In genomic region chr2:167232132-167233008, GRCm38 (mm10) we compare ENCODE assay signal across 8 mouse cellular contexts. TPM values are rescaled to one million over a fixed set of nuclear protein-coding genes. Genes with fewer than 3 reads are reported as not detected.
DNase-seq lines count a peak whose midpoint lies in the region; ATAC-seq and TF ChIP-seq lines count a peak whose summit lies in the region.

No protein-coding gene starts in this region.

- peaks cover 5% of the 10 kb centered on the region; the same call in 1 of the 2 replicates for H3K4me1 ChIP-seq in forebrain, embryonic 11.5 days (replicated peaks; ENCODE audit: control insufficient read depth, insufficient read depth, low read length)
- peaks cover 7% of the 10 kb centered on the region for H3K4me1 ChIP-seq in forebrain, embryonic 12.5 days
- peaks cover 8% of the 10 kb centered on the region for H3K4me1 ChIP-seq in kidney, embryonic 16.5 days (ENCODE audit: insufficient read depth, low read length)
- H3K4me1 ChIP-seq in stomach, embryonic 16.5 days (ENCODE audit: control insufficient read depth, insufficient read depth, low read length), result peaks cover 14% of the 10 kb centered on the region

- no peaks in the 10 kb centered on the region for H3K36me3 ChIP-seq in forebrain, embryonic 11.5 days (ENCODE audit: control insufficient read depth, insufficient read depth, low read length)
- no peaks in the 10 kb centered on the region for H3K36me3 ChIP-seq in forebrain, embryonic 12.5 days (replicated peaks)
- no peaks in the 10 kb centered on the region for H3K36me3 ChIP-seq in kidney, embryonic 16.5 days (ENCODE audit: insufficient read depth, low read length)
- no peaks in the 10 kb centered on the region for H3K36me3 ChIP-seq in stomach, embryonic 16.5 days (ENCODE audit: control insufficient read depth, insufficient read depth, low read length)

- no peak for ATAC-seq in forebrain, embryonic 11.5 days (replicated peaks; ENCODE audit: low FRiP score)
- no peak for ATAC-seq in forebrain, embryonic 12.5 days (ENCODE audit: low FRiP score)
- no peak for ATAC-seq in kidney, embryonic 16.5 days (ENCODE audit: low FRiP score, low TSS enrichment)
- ATAC-seq in stomach, embryonic 16.5 days (ENCODE audit: insufficient read depth, low FRiP score), result no peak

- DNase-seq in forebrain, embryonic 11.5 days (ENCODE audit: low spot score), result peak; percentile 61
- DNase-seq in adrenal gland, adult 18-20 months (ENCODE audit: low spot score in 2 of 2), result peak; percentile 57 to 63
- peak; percentile 85 for DNase-seq in gastrocnemius, adult 2 months
- DNase-seq in layer of hippocampus, adult 9-10 months (ENCODE audit: low spot score), result no peak
- no peak for DNase-seq in thymus, adult 18-20 months

- no peak overlapping the region for H3K9ac ChIP-seq in forebrain, embryonic 11.5 days (ENCODE audit: low read length)
- no peak overlapping the region for H3K9ac ChIP-seq in forebrain, embryonic 12.5 days
- 0 out of 2 replicates have a peak overlapping the region, but pooled peaks have one; percentile 5 for H3K9ac ChIP-seq in kidney, embryonic 16.5 days (replicated peaks; ENCODE audit: low read length)
- H3K9ac ChIP-seq in stomach, embryonic 16.5 days (ENCODE audit: low read length), result 0 out of 2 replicates have a peak overlapping the region, but pooled peaks have one; percentile 29

- intact Hi-C loops in gastrocnemius, adult 2 months (cut with DNase I), result no loop called here

- H3K9me3 ChIP-seq in forebrain, embryonic 11.5 days (ENCODE audit: control insufficient read depth, low read length), result no peaks in the 10 kb centered on the region
- H3K9me3 ChIP-seq in forebrain, embryonic 12.5 days, result no peaks in the 10 kb centered on the region
- H3K9me3 ChIP-seq in kidney, embryonic 16.5 days (ENCODE audit: low read length), result no peaks in the 10 kb centered on the region
- no peaks in the 10 kb centered on the region for H3K9me3 ChIP-seq in stomach, embryonic 16.5 days (replicated peaks; ENCODE audit: control insufficient read depth, low read length)

- no peak for TF ChIP-seq CTCF in gastrocnemius, adult 2 months (IDR thresholded peaks at IDR 0.05)

- H3K4me2 ChIP-seq in forebrain, embryonic 11.5 days (ENCODE audit: low read depth, low read length, severe bottlenecking), result no peak overlapping the region
- no peak overlapping the region for H3K4me2 ChIP-seq in forebrain, embryonic 12.5 days
- no peak overlapping the region for H3K4me2 ChIP-seq in kidney, embryonic 16.5 days (replicated peaks; ENCODE audit: low read depth, low read length)
- no peak overlapping the region for H3K4me2 ChIP-seq in stomach, embryonic 16.5 days (ENCODE audit: low read depth, low read length)

- WGBS in forebrain, embryonic 11.5 days, result 55% methylated on average over 14 of the region's 14 CpGs
- WGBS in forebrain, embryonic 12.5 days, result 51% methylated on average over 14 of the region's 14 CpGs
- WGBS in kidney, embryonic 16.5 days, result 53% methylated on average over 14 of the region's 14 CpGs
- WGBS in stomach, embryonic 16.5 days, result 56% methylated on average over 14 of the region's 14 CpGs

- peak overlapping the region; percentile 37; the same call in 1 of the 2 replicates for H3K27ac ChIP-seq in forebrain, embryonic 11.5 days (ENCODE audit: low read depth, low read length)
- H3K27ac ChIP-seq in forebrain, embryonic 12.5 days, result no peak overlapping the region
- H3K27ac ChIP-seq in gastrocnemius, adult 2 months, result peak overlapping the region; percentile 76
- no peak overlapping the region for H3K27ac ChIP-seq in kidney, embryonic 16.5 days (ENCODE audit: low read length)
- peak overlapping the region; percentile 40; the same call in 1 of the 2 replicates for H3K27ac ChIP-seq in stomach, embryonic 16.5 days (ENCODE audit: low read length)

- no peak overlapping the region for H3K4me3 ChIP-seq in forebrain, embryonic 11.5 days (ENCODE audit: low read depth, low read length)
- no peak overlapping the region for H3K4me3 ChIP-seq in forebrain, embryonic 12.5 days (replicated peaks)
- no peak overlapping the region for H3K4me3 ChIP-seq in gastrocnemius, adult 2 months
- H3K4me3 ChIP-seq in kidney, embryonic 16.5 days (ENCODE audit: low read length), result no peak overlapping the region
- no peak overlapping the region for H3K4me3 ChIP-seq in stomach, embryonic 16.5 days (replicated peaks; ENCODE audit: low read length)

- H3K27me3 ChIP-seq in forebrain, embryonic 11.5 days (ENCODE audit: control insufficient read depth, insufficient read depth, low read length), result no peaks in the 10 kb centered on the region
- H3K27me3 ChIP-seq in forebrain, embryonic 12.5 days, result no peaks in the 10 kb centered on the region
- H3K27me3 ChIP-seq in kidney, embryonic 16.5 days (ENCODE audit: insufficient read depth, low read length), result no peaks in the 10 kb centered on the region
- H3K27me3 ChIP-seq in stomach, embryonic 16.5 days (ENCODE audit: control insufficient read depth, insufficient read depth, low read length), result no peaks in the 10 kb centered on the region

RNA-seq across cellular contexts. Expression of gene Ptgis, which starts 8.0 kb away (rescaled TPM):
- polyA plus RNA-seq in forebrain, embryonic 11.5 days (2014; fragmentation: Nextera tagmentation; extraction: Ambion mirVana), result 8.1 and 9.2 TPM in 2 replicates
- polyA plus RNA-seq in forebrain, embryonic 12.5 days (2016; fragmentation: Nextera tagmentation; extraction: Ambion mirVana), result 4.8 and 6.0 TPM in 2 replicates
- total RNA-seq in adrenal gland, adult 18-20 months (2021), result 10 to 100 TPM; 19.3 to 31.8 TPM
- total RNA-seq in gastrocnemius, adult 2 months (2021), result 1 to 10 TPM; 1.7 to 5.2 TPM
- 18.4 and 20.6 TPM in 2 replicates for polyA plus RNA-seq in kidney, embryonic 16.5 days (2015; fragmentation: Nextera tagmentation; extraction: Ambion mirVana)
- polyA plus RNA-seq in stomach, embryonic 16.5 days (2015; fragmentation: Nextera tagmentation; extraction: Ambion mirVana), result 23.5 and 24.3 TPM in 2 replicates

RNA-seq across cellular contexts. Expression of gene Kcnb1, which starts 42.4 kb away (rescaled TPM):
- 0.73 and 0.85 TPM in 2 replicates for polyA plus RNA-seq in forebrain, embryonic 11.5 days (2014; fragmentation: Nextera tagmentation; extraction: Ambion mirVana)
- polyA plus RNA-seq in forebrain, embryonic 12.5 days (2016; fragmentation: Nextera tagmentation; extraction: Ambion mirVana), result 1.3 and 1.8 TPM in 2 replicates
- 10 to 100 TPM; 17.6 to 46.0 TPM for total RNA-seq in adrenal gland, adult 18-20 months (2021)
- total RNA-seq in gastrocnemius, adult 2 months (2021), result 10 to 100 TPM; 16.1 to 20.7 TPM
- polyA plus RNA-seq in kidney, embryonic 16.5 days (2015; fragmentation: Nextera tagmentation; extraction: Ambion mirVana), result 1.1 and 1.2 TPM in 2 replicates
- 1.6 and 1.7 TPM in 2 replicates for polyA plus RNA-seq in stomach, embryonic 16.5 days (2015; fragmentation: Nextera tagmentation; extraction: Ambion mirVana)

Comparison
In these comparisons a context has a peak if more than half of its experiments do, and no peak if none do; other contexts are left out.
1. H3K27ac ChIP-seq: peak in forebrain, embryonic 11.5 days (single experiment), gastrocnemius, adult 2 months (single experiment) and stomach, embryonic 16.5 days (single experiment); none in forebrain, embryonic 12.5 days (single experiment) and kidney, embryonic 16.5 days (single experiment).
2. DNase-seq: peak in forebrain, embryonic 11.5 days (single experiment), adrenal gland, adult 18-20 months (2 of 2) and gastrocnemius, adult 2 months (single experiment); none in layer of hippocampus, adult 9-10 months (single experiment) and thymus, adult 18-20 months (0 of 2).
3. H3K9ac ChIP-seq: peak in kidney, embryonic 16.5 days (single experiment) and stomach, embryonic 16.5 days (single experiment); none in forebrain, embryonic 11.5 days (single experiment) and forebrain, embryonic 12.5 days (single experiment).